Mouse (Mus musculus): ENCODE measurements around the gene Kcnj15.

DNA sequence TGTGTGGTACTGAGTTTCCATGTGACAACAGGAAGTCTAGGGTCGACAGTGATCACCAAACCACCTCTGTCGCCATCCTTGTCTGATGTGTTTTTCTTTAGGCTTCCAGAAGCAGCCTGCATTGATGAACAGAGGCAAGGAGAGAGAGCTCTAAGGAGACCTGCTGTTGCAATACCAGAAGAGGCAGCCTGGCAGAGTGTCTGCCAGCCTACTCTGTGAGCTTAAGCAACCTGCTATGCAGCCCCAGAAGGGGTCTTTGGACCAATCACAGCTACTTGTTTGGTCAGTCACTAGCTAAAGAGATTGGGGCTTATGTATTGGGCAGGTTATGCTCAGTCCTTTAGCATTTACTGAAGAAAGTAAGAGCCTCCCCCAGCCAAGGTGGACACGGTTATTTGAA is 11.9 kb upstream of the Kcnj15 start:
- no peak for TF ChIP-seq POLR2A (IDR thresholded peaks at IDR 0.05; ENCODE audit: insufficient read length, low read depth)
- TF ChIP-seq MAX (IDR thresholded peaks at IDR 0.05; ENCODE audit: low read depth), result no peak
- no peak for TF ChIP-seq CEBPB (IDR thresholded peaks at IDR 0.05; ENCODE audit: insufficient read depth, poor library complexity, severe bottlenecking)
- TF ChIP-seq MYOD1 (IDR thresholded peaks at IDR 0.05; ENCODE audit: control insufficient read depth in 1 of 3, insufficient read length in 2 of 3, low read depth in 2 of 3), result no peak
- TF ChIP-seq POLR2AphosphoS2 (IDR thresholded peaks at IDR 0.05; ENCODE audit: insufficient read length, low read depth), result no peak
- no peak for TF ChIP-seq USF1 (IDR thresholded peaks at IDR 0.05; ENCODE audit: low read depth)
- no peak for TF ChIP-seq SRF (IDR thresholded peaks at IDR 0.05; ENCODE audit: control insufficient read depth, insufficient read length, low read depth)

Data from myocyte (in vitro differentiated cells).